Mouse (Mus musculus) C2C12 (cell line): ENCODE data around the gene Sh2d3c.

ENCODE experiments used
- CEBPB ChIP-seq: IDR thresholded peaks from one replicate; pipeline ENCODE4 v1.6.1; 2011; ENCODE audit warnings: low read depth, mild to moderate bottlenecking, control low read depth, moderate library complexity
- CTCF ChIP-seq: IDR thresholded peaks from one replicate; pipeline ENCODE4 v1.5.1; 2011; ENCODE audit not compliant: control insufficient read depth, insufficient read depth, insufficient read length
- MAX ChIP-seq: IDR thresholded peaks from one replicate; pipeline ENCODE4 v1.6.1; 2011; ENCODE audit warnings: mild to moderate bottlenecking, control low read depth
- USF1 ChIP-seq: IDR thresholded peaks from one replicate; pipeline ENCODE4 v1.6.1; 2011; ENCODE audit warnings: low read depth, mild to moderate bottlenecking, control low read depth, moderate library complexity

- peak; percentile 99 for TF ChIP-seq CTCF
- TF ChIP-seq USF1 = no peak
- TF ChIP-seq CEBPB = no peak
- no peak for TF ChIP-seq MAX
Observed at GRCm38 (mm10) chr2:32689420-32689819, 31.4 kb upstream of the Sh2d3c start.
